In genomic region chr7:128004150-128004486, GRCm38 (mm10) we compare ENCODE assay signal across 11 mouse cellular contexts. TPM values are rescaled to one million over a fixed set of nuclear protein-coding genes. Genes with fewer than 3 reads are reported as not detected.
DNase-seq lines count a peak whose midpoint lies in the region; ATAC-seq lines count a peak whose summit lies in the region.
"Had no signal": no experiment of that assay in that cellular context is flagged by ENCODE, and none has a peak within 500 bp of the region (broad histone marks: within the 10 kb centered on the region; RNA-seq: fewer than 3 reads in every experiment).

No protein-coding gene starts in this region.

- peak overlapping the region; percentile 16 to 18; a peak in 2 of 4 replicates for H3K4me3 ChIP-seq in heart, embryonic 14.5 days (ENCODE audit: control insufficient read depth in 1 of 2, insufficient read depth in 1 of 2, low read depth in 1 of 2, low read length in 2 of 2)
- H3K4me3 ChIP-seq in midbrain, embryonic 10.5 days: peak overlapping the region; percentile 29; the same call in 1 of the 2 replicates
- H3K4me3 ChIP-seq in midbrain, embryonic 16.5 days (ENCODE audit: low read depth, low read length): no peak overlapping the region
- peak overlapping the region; percentile 25 for H3K4me3 ChIP-seq in intestine, embryonic 15.5 days (replicated peaks)
- H3K4me3 ChIP-seq: liver, embryonic 13.5 days had no signal

- no peaks in the 10 kb centered on the region for H3K9me3 ChIP-seq in heart, embryonic 14.5 days (ENCODE audit: control insufficient read depth, low read length)
- 0 out of 2 replicates have a peak, but pooled peaks cover 3% of the 10 kb centered on the region for H3K9me3 ChIP-seq in midbrain, embryonic 10.5 days (replicated peaks)
- H3K9me3 ChIP-seq in midbrain, embryonic 16.5 days (replicated peaks; ENCODE audit: control insufficient read depth, low read length, poor library complexity, severe bottlenecking): no peaks in the 10 kb centered on the region
- H3K9me3 ChIP-seq in intestine, embryonic 15.5 days: no peaks in the 10 kb centered on the region
- H3K9me3 ChIP-seq: liver, embryonic 13.5 days had no signal

- H3K27ac ChIP-seq in heart, embryonic 14.5 days (replicated peaks in 1 of 2; ENCODE audit: control insufficient read depth in 1 of 2, insufficient read depth in 1 of 2, low read depth in 2 of 2, low read length in 2 of 2): peak overlapping the region; percentile 14 to 15; a peak in 1 of 4 replicates
- H3K27ac ChIP-seq in midbrain, embryonic 10.5 days (replicated peaks): no peak overlapping the region
- no peak overlapping the region for H3K27ac ChIP-seq in midbrain, embryonic 16.5 days (ENCODE audit: low read length)
- H3K27ac ChIP-seq in intestine, embryonic 15.5 days: peak overlapping the region; percentile 91
- H3K27ac ChIP-seq: liver, embryonic 13.5 days had no signal

- WGBS in heart, embryonic 14.5 days: 34% methylated on average over 5 of the region's 5 CpGs
- WGBS in midbrain, embryonic 10.5 days: 88% methylated on average over 5 of the region's 5 CpGs
- whole genome bisulfite sequencing in midbrain, embryonic 16.5 days: 68% methylated on average over 5 of the region's 5 CpGs
- 46% methylated on average over 5 of the region's 5 CpGs for WGBS in intestine, embryonic 15.5 days

- H3K4me2 ChIP-seq in heart, embryonic 14.5 days (ENCODE audit: low read length): peak overlapping the region; percentile 57
- no peak overlapping the region for H3K4me2 ChIP-seq in midbrain, embryonic 16.5 days (ENCODE audit: low read length)
- H3K4me2 ChIP-seq in intestine, embryonic 15.5 days (replicated peaks): peak overlapping the region; percentile 54

- H3K9ac ChIP-seq in heart, embryonic 14.5 days (ENCODE audit: low read length): peak overlapping the region; percentile 51
- no peak overlapping the region for H3K9ac ChIP-seq in midbrain, embryonic 16.5 days (ENCODE audit: low read depth, low read length)
- peak overlapping the region; percentile 48 for H3K9ac ChIP-seq in intestine, embryonic 15.5 days
- H3K9ac ChIP-seq: liver, embryonic 13.5 days had no signal

- intact Hi-C loops in heart, postnatal 14 days (cut with DNase I): no loop called here

- DNase-seq in heart, postnatal 14 days: no peak
- DNase-seq in midbrain, embryonic 10.5 days (ENCODE audit: low spot score): no peak
- no peak for DNase-seq in testis, postnatal 14 days (ENCODE audit: low spot score)
- DNase-seq in right cerebral cortex, postnatal 14 days: no peak
- no peak for DNase-seq in right cerebral cortex, adult 18-20 months
- DNase-seq: liver, embryonic 13.5 days had no signal

- ATAC-seq in heart, embryonic 14.5 days (ENCODE audit: insufficient number of reproducible peaks, insufficient read depth, low FRiP score, low read depth): no peak; the same call in 1 of the 2 replicates
- no peak for ATAC-seq in midbrain, embryonic 16.5 days
- ATAC-seq in intestine, embryonic 15.5 days: no peak
- ATAC-seq: activated CD4-positive, CD25-positive, alpha-beta regulatory T cell, adult 4 months had no signal

- no peaks in the 10 kb centered on the region; the same call in 1 of the 2 replicates for H3K27me3 ChIP-seq in heart, embryonic 14.5 days (ENCODE audit: control insufficient read depth, insufficient read depth, low read length)
- peaks cover 32% of the 10 kb centered on the region for H3K27me3 ChIP-seq in midbrain, embryonic 10.5 days (ENCODE audit: low read depth, poor library complexity, severe bottlenecking)
- H3K27me3 ChIP-seq in midbrain, embryonic 16.5 days (ENCODE audit: control insufficient read depth, insufficient read depth, low read depth, low read length): 0 out of 2 replicates have a peak, but pooled peaks cover 3% of the 10 kb centered on the region
- H3K27me3 ChIP-seq in intestine, embryonic 15.5 days (replicated peaks): no peaks in the 10 kb centered on the region
- H3K27me3 ChIP-seq: CH12.LX had no signal

- peaks cover 18 to 22% of the 10 kb centered on the region in 2 experiments for H3K4me1 ChIP-seq in heart, embryonic 14.5 days (ENCODE audit: control insufficient read depth in 2 of 2, insufficient read depth in 2 of 2, low read length in 2 of 2)
- peaks cover 15% of the 10 kb centered on the region for H3K4me1 ChIP-seq in midbrain, embryonic 10.5 days
- H3K4me1 ChIP-seq in midbrain, embryonic 16.5 days (ENCODE audit: control insufficient read depth, insufficient read depth, low read length): 0 out of 2 replicates have a peak, but pooled peaks cover 2% of the 10 kb centered on the region
- peaks cover 18% of the 10 kb centered on the region for H3K4me1 ChIP-seq in intestine, embryonic 15.5 days (replicated peaks)

- H3K36me3 ChIP-seq in heart, embryonic 14.5 days (ENCODE audit: control insufficient read depth, insufficient read depth, low read length): no peaks in the 10 kb centered on the region
- no peaks in the 10 kb centered on the region for H3K36me3 ChIP-seq in midbrain, embryonic 10.5 days
- H3K36me3 ChIP-seq in midbrain, embryonic 16.5 days (ENCODE audit: control insufficient read depth, insufficient read depth, low read length): no peaks in the 10 kb centered on the region
- H3K36me3 ChIP-seq in intestine, embryonic 15.5 days: no peaks in the 10 kb centered on the region
- H3K36me3 ChIP-seq: liver, embryonic 13.5 days had no signal

RNA-seq across cellular contexts. Expression of gene Trim72, which starts 0.4 kb away (rescaled TPM):
- polyA plus RNA-seq in heart, embryonic 14.5 days (2014; fragmentation: Nextera tagmentation; extraction: Ambion mirVana): 0.38 and 0.54 TPM in 2 replicates
- total RNA-seq in heart, postnatal 14 days (2021): 100 to 1,000 TPM; 209 to 217 TPM
- polyA plus RNA-seq in midbrain, embryonic 10.5 days (2016; fragmentation: Nextera tagmentation; extraction: Ambion mirVana): not detected in 2 replicates
- not detected in 2 replicates for polyA plus RNA-seq in midbrain, embryonic 16.5 days (2015; fragmentation: Nextera tagmentation; extraction: Ambion mirVana)
- 0.19 and 0.53 TPM in 2 replicates for polyA plus RNA-seq in intestine, embryonic 15.5 days (2015; fragmentation: Nextera tagmentation; extraction: Ambion mirVana)
- polyA plus RNA-seq: liver, embryonic 13.5 days had no signal

RNA-seq across cellular contexts. Expression of gene Pycard, which starts 10.5 kb away (rescaled TPM):
- 58.6 and 59.9 TPM in 2 replicates for polyA plus RNA-seq in heart, embryonic 14.5 days (2014; fragmentation: Nextera tagmentation; extraction: Ambion mirVana)
- total RNA-seq in heart, postnatal 14 days (2021): 10 to 100 TPM in 1 of 2 experiments, 1 to 10 TPM in 1; 5.6 to 13.6 TPM
- polyA plus RNA-seq in midbrain, embryonic 10.5 days (2016; fragmentation: Nextera tagmentation; extraction: Ambion mirVana): 6.1 and 7.5 TPM in 2 replicates
- polyA plus RNA-seq in midbrain, embryonic 16.5 days (2015; fragmentation: Nextera tagmentation; extraction: Ambion mirVana): 2.3 and 6.9 TPM in 2 replicates
- polyA plus RNA-seq in intestine, embryonic 15.5 days (2015; fragmentation: Nextera tagmentation; extraction: Ambion mirVana): 418 and 480 TPM in 2 replicates

RNA-seq across cellular contexts. Expression of gene Fus, which starts 36.9 kb away (rescaled TPM):
- 40.6 and 41.0 TPM in 2 replicates for polyA plus RNA-seq in heart, embryonic 14.5 days (2014; fragmentation: Nextera tagmentation; extraction: Ambion mirVana)
- total RNA-seq in heart, postnatal 14 days (2021): 100 to 1,000 TPM; 169 to 184 TPM
- 336 and 358 TPM in 2 replicates for polyA plus RNA-seq in midbrain, embryonic 10.5 days (2016; fragmentation: Nextera tagmentation; extraction: Ambion mirVana)
- 283 and 325 TPM in 2 replicates for polyA plus RNA-seq in midbrain, embryonic 16.5 days (2015; fragmentation: Nextera tagmentation; extraction: Ambion mirVana)
- polyA plus RNA-seq in intestine, embryonic 15.5 days (2015; fragmentation: Nextera tagmentation; extraction: Ambion mirVana): 306 and 315 TPM in 2 replicates

RNA-seq across cellular contexts. Expression of gene Prss36, which starts 57.6 kb away (rescaled TPM):
- polyA plus RNA-seq in heart, embryonic 14.5 days (2014; fragmentation: Nextera tagmentation; extraction: Ambion mirVana): 9.2 and 10.1 TPM in 2 replicates
- 1 to 10 TPM; 6.4 to 6.7 TPM for total RNA-seq in heart, postnatal 14 days (2021)
- polyA plus RNA-seq in midbrain, embryonic 10.5 days (2016; fragmentation: Nextera tagmentation; extraction: Ambion mirVana): 11.0 and 13.0 TPM in 2 replicates
- polyA plus RNA-seq in midbrain, embryonic 16.5 days (2015; fragmentation: Nextera tagmentation; extraction: Ambion mirVana): 12.2 and 13.4 TPM in 2 replicates
- polyA plus RNA-seq in intestine, embryonic 15.5 days (2015; fragmentation: Nextera tagmentation; extraction: Ambion mirVana): 8.2 and 9.6 TPM in 2 replicates

RNA-seq across cellular contexts. Expression of gene Itgam, which starts 58.3 kb away (rescaled TPM):
- polyA plus RNA-seq in heart, embryonic 14.5 days (2014; fragmentation: Nextera tagmentation; extraction: Ambion mirVana): 0.63 and 0.82 TPM in 2 replicates
- total RNA-seq in heart, postnatal 14 days (2021): 1 to 10 TPM; 4.5 to 5.7 TPM
- polyA plus RNA-seq in midbrain, embryonic 10.5 days (2016; fragmentation: Nextera tagmentation; extraction: Ambion mirVana): 0.48 and 0.68 TPM in 2 replicates
- 0.83 and 0.90 TPM in 2 replicates for polyA plus RNA-seq in midbrain, embryonic 16.5 days (2015; fragmentation: Nextera tagmentation; extraction: Ambion mirVana)
- polyA plus RNA-seq in intestine, embryonic 15.5 days (2015; fragmentation: Nextera tagmentation; extraction: Ambion mirVana): 2.1 TPM in 2 replicates

Comparison
In these comparisons a context has a peak if more than half of its experiments do, and no peak if none do; other contexts are left out.
1. H3K27ac ChIP-seq: peak in heart, embryonic 14.5 days (2 of 2) and intestine, embryonic 15.5 days (single experiment); none in midbrain, embryonic 10.5 days (single experiment) and midbrain, embryonic 16.5 days (single experiment).